Mouse (Mus musculus): Measurements from ENCODE around the gene Hoxb5. TPM values are rescaled to one million over a fixed set of nuclear protein-coding genes. Genes with fewer than 3 reads are reported as not detected.

The Hoxb5 gene
- polyA plus RNA-seq, 1 experiment from 2014 or later = 0.14 TPM

GRCm38 (mm10) chr11:96317608-96318367 is 14.7 kb downstream of the Hoxb5 start, which contains the start of gene Hoxb4:
Hoxb4 (plus strand) TSS chr11:96318267.
- H3K9me3 ChIP-seq (replicated peaks) = no peaks in the 10 kb centered on the region
- 3% methylated on average over 28 of the region's 28 CpGs for WGBS
- ATAC-seq (ENCODE audit: insufficient number of reproducible peaks, low FRiP score) = no peak
- H3K4me2 ChIP-seq = peak within 1 kb of the TSS; percentile 66
- H3K36me3 ChIP-seq = no peaks in the 10 kb centered on the region
- peak within 1 kb of the TSS; percentile 54 for H3K4me3 ChIP-seq
- peak within 1 kb of the TSS; percentile 55; the same call in 1 of the 2 replicates for H3K9ac ChIP-seq
- peaks cover 96% of the 10 kb centered on the region for H3K27me3 ChIP-seq (replicated peaks)
- peak within 1 kb of the TSS; percentile 58; the same call in 1 of the 2 replicates for H3K27ac ChIP-seq (ENCODE audit: poor library complexity, severe bottlenecking)
- peaks cover 16% of the 10 kb centered on the region for H3K4me1 ChIP-seq (replicated peaks)

- WGBS = under 1% methylated on average over 40 of the region's 45 CpGs
- H3K27me3 ChIP-seq (replicated peaks) = peaks cover 96% of the 10 kb centered on the region
- peak overlapping the region; percentile 55; the same call in 1 of the 2 replicates for H3K9ac ChIP-seq
- ATAC-seq (ENCODE audit: insufficient number of reproducible peaks, low FRiP score) = peak; percentile 74; the same call in 1 of the 2 replicates
- peak overlapping the region; percentile 58; the same call in 1 of the 2 replicates for H3K27ac ChIP-seq (ENCODE audit: poor library complexity, severe bottlenecking)
- peak overlapping the region; percentile 66 for H3K4me2 ChIP-seq
- peak overlapping the region; percentile 54 for H3K4me3 ChIP-seq
- H3K9me3 ChIP-seq (replicated peaks) = no peaks in the 10 kb centered on the region
- peaks cover 16% of the 10 kb centered on the region for H3K4me1 ChIP-seq (replicated peaks)
- H3K36me3 ChIP-seq = no peaks in the 10 kb centered on the region
Observed at GRCm38 (mm10) chr11:96318368-96319070, 15.4 kb downstream of the Hoxb5 start.

- peaks cover 16% of the 10 kb centered on the region for H3K4me1 ChIP-seq (replicated peaks)
- no peaks in the 10 kb centered on the region for H3K36me3 ChIP-seq
- H3K4me3 ChIP-seq = peak overlapping the region; percentile 54
- under 1% methylated on average over 34 of the region's 34 CpGs for WGBS
- no peak for ATAC-seq (ENCODE audit: insufficient number of reproducible peaks, low FRiP score)
- H3K4me2 ChIP-seq = peak overlapping the region; percentile 66
- no peaks in the 10 kb centered on the region for H3K9me3 ChIP-seq (replicated peaks)
- peak overlapping the region; percentile 58 for H3K27ac ChIP-seq (ENCODE audit: poor library complexity, severe bottlenecking)
- H3K27me3 ChIP-seq (replicated peaks) = peaks cover 96% of the 10 kb centered on the region
- peak overlapping the region; percentile 55; the same call in 1 of the 2 replicates for H3K9ac ChIP-seq
Observed at GRCm38 (mm10) chr11:96319071-96319902, 16.2 kb downstream of the Hoxb5 start.

GRCm38 (mm10) chr11:96319910-96320309 is 16.8 kb downstream of the Hoxb5 start:
- peaks cover 96% of the 10 kb centered on the region for H3K27me3 ChIP-seq (replicated peaks)
- H3K9me3 ChIP-seq (replicated peaks) = no peaks in the 10 kb centered on the region
- ATAC-seq (ENCODE audit: insufficient number of reproducible peaks, low FRiP score) = no peak
- H3K4me1 ChIP-seq (replicated peaks) = peaks cover 12% of the 10 kb centered on the region
- no peaks in the 10 kb centered on the region for H3K36me3 ChIP-seq
- H3K9ac ChIP-seq = no peak overlapping the region; the same call in 1 of the 2 replicates
- peak overlapping the region; percentile 52 for H3K27ac ChIP-seq (ENCODE audit: poor library complexity, severe bottlenecking)
- H3K4me2 ChIP-seq = peak overlapping the region; percentile 66
- H3K4me3 ChIP-seq = peak overlapping the region; percentile 54
- WGBS = 1% methylated on average over 29 of the region's 29 CpGs

GRCm38 (mm10) chr11:96320688-96321087 is 17.6 kb downstream of the Hoxb5 start:
- Histone ChIP-seq H3K27ac (ENCODE audit: poor library complexity, severe bottlenecking) (no peak overlapping the region), H3K4me1 (replicated peaks) (peaks cover 12% of the 10 kb centered on the region), H3K9me3 (replicated peaks) (no peaks in the 10 kb centered on the region), H3K4me2 (peak overlapping the region; percentile 27), H3K4me3 (no peak overlapping the region), H3K27me3 (replicated peaks) (peaks cover 96% of the 10 kb centered on the region), H3K36me3 (no peaks in the 10 kb centered on the region), H3K9ac (no peak overlapping the region)
- no peak for ATAC-seq (ENCODE audit: insufficient number of reproducible peaks, low FRiP score)
- WGBS = 7% methylated on average over 17 of the region's 17 CpGs

- Histone ChIP-seq H3K36me3 (no peaks in the 10 kb centered on the region), H3K4me1 (replicated peaks) (peaks cover 12% of the 10 kb centered on the region), H3K9ac (no peak overlapping the region), H3K4me2 (no peak overlapping the region), H3K9me3 (replicated peaks) (no peaks in the 10 kb centered on the region), H3K27ac (ENCODE audit: poor library complexity, severe bottlenecking) (no peak overlapping the region), H3K27me3 (replicated peaks) (peaks cover 96% of the 10 kb centered on the region), H3K4me3 (no peak overlapping the region)
- 28% methylated on average over 5 of the region's 5 CpGs for WGBS
- ATAC-seq (ENCODE audit: insufficient number of reproducible peaks, low FRiP score) = no peak
Observed at GRCm38 (mm10) chr11:96321846-96322245, 18.7 kb downstream of the Hoxb5 start.

- H3K27ac ChIP-seq (ENCODE audit: poor library complexity, severe bottlenecking) = no peak overlapping the region
- H3K9me3 ChIP-seq (replicated peaks) = no peaks in the 10 kb centered on the region
- peaks cover 98% of the 10 kb centered on the region for H3K27me3 ChIP-seq (replicated peaks)
- 17% methylated on average over 6 of the region's 6 CpGs for WGBS
- H3K4me3 ChIP-seq = no peak overlapping the region
- no peak for ATAC-seq (ENCODE audit: insufficient number of reproducible peaks, low FRiP score)
- no peak overlapping the region for H3K4me2 ChIP-seq
- H3K36me3 ChIP-seq = no peaks in the 10 kb centered on the region
- H3K4me1 ChIP-seq (replicated peaks) = peaks cover 12% of the 10 kb centered on the region
- no peak overlapping the region for H3K9ac ChIP-seq
Observed at GRCm38 (mm10) chr11:96322738-96323137, 19.6 kb downstream of the Hoxb5 start.

- Histone ChIP-seq H3K4me1 (replicated peaks) (peaks cover 12% of the 10 kb centered on the region), H3K36me3 (no peaks in the 10 kb centered on the region), H3K9ac (no peak within 1 kb of the TSS), H3K4me3 (no peak within 1 kb of the TSS), H3K27ac (ENCODE audit: poor library complexity, severe bottlenecking) (no peak within 1 kb of the TSS), H3K27me3 (replicated peaks) (peaks cover 98% of the 10 kb centered on the region), H3K9me3 (replicated peaks) (no peaks in the 10 kb centered on the region), H3K4me2 (no peak within 1 kb of the TSS)
- WGBS = 19% methylated on average over 10 of the region's 10 CpGs
- ATAC-seq (ENCODE audit: insufficient number of reproducible peaks, low FRiP score) = no peak
Observed at GRCm38 (mm10) chr11:96323154-96323553, 20.0 kb downstream of the Hoxb5 start, which contains the start of gene Hoxb3. Hoxb3 (plus strand) TSS chr11:96323326.

- Histone ChIP-seq H3K27me3 (replicated peaks) (peaks cover 98% of the 10 kb centered on the region), H3K4me1 (replicated peaks) (peaks cover 6% of the 10 kb centered on the region), H3K4me2 (no peak overlapping the region), H3K9me3 (replicated peaks) (no peaks in the 10 kb centered on the region), H3K9ac (no peak overlapping the region), H3K36me3 (no peaks in the 10 kb centered on the region), H3K4me3 (no peak overlapping the region), H3K27ac (ENCODE audit: poor library complexity, severe bottlenecking) (no peak overlapping the region)
- ATAC-seq (ENCODE audit: insufficient number of reproducible peaks, low FRiP score) = no peak
- WGBS = 4% methylated on average over 5 of the region's 5 CpGs
Observed at GRCm38 (mm10) chr11:96324125-96324524, 21.0 kb downstream of the Hoxb5 start.

GRCm38 (mm10) chr11:96324965-96325364 is 21.8 kb downstream of the Hoxb5 start:
- Histone ChIP-seq H3K4me1 (replicated peaks) (peaks cover 3% of the 10 kb centered on the region; the same call in 1 of the 2 replicates), H3K9me3 (replicated peaks) (no peaks in the 10 kb centered on the region), H3K9ac (no peak overlapping the region), H3K27ac (ENCODE audit: poor library complexity, severe bottlenecking) (no peak overlapping the region), H3K4me3 (no peak overlapping the region), H3K27me3 (replicated peaks) (peaks cover 98% of the 10 kb centered on the region), H3K4me2 (no peak overlapping the region), H3K36me3 (no peaks in the 10 kb centered on the region)
- 9% methylated on average over 8 of the region's 8 CpGs for WGBS
- ATAC-seq (ENCODE audit: insufficient number of reproducible peaks, low FRiP score) = no peak

Measured in heart, embryonic 12.5 days (tissue).